Mouse (Mus musculus) heart, embryonic 12.5 days (tissue): ENCODE data around the gene Safb2. TPM values are rescaled to one million over a fixed set of nuclear protein-coding genes. Genes with fewer than 3 reads are reported as not detected.

Experiments
- ATAC-seq: fragments of 200-750 bp; cut with Nextera tagmentation; 2 replicates; pipeline ENCODE4 v1.8.0; 2017; ENCODE audit warnings: moderate TSS enrichment, moderate library complexity; ENCODE audit not compliant: insufficient number of reproducible peaks, low FRiP score
- H3K27ac ChIP-seq: fragments of 300-500 bp; sonication (generic); 2 replicates; pipeline ENCODE4 v1.5.1; 2016; ENCODE audit warnings: mild to moderate bottlenecking, moderate library complexity; ENCODE audit not compliant: poor library complexity, severe bottlenecking
- H3K27me3 ChIP-seq: fragments of 300-500 bp; sonication (generic); replicated peaks from 2 replicates; pipeline ENCODE4 v1.6.1; 2016; ENCODE audit warnings: mild to moderate bottlenecking, moderate library complexity
- H3K36me3 ChIP-seq: fragments of 300-500 bp; sonication (generic); 2 replicates; pipeline ENCODE4 v1.6.1; 2016; ENCODE audit warnings: mild to moderate bottlenecking, moderate library complexity
- H3K4me1 ChIP-seq: fragments of 300-500 bp; sonication (generic); replicated peaks from 2 replicates; pipeline ENCODE4 v1.6.1; 2016; ENCODE audit warnings: mild to moderate bottlenecking
- H3K4me2 ChIP-seq: fragments of 300-500 bp; sonication (generic); 2 replicates; pipeline ENCODE4 v1.6.1; 2016; ENCODE audit warnings: mild to moderate bottlenecking, moderate library complexity
- H3K4me3 ChIP-seq: fragments of 300-500 bp; sonication (generic); 2 replicates; pipeline ENCODE4 v1.5.1; 2016; ENCODE audit warnings: mild to moderate bottlenecking
- H3K9ac ChIP-seq: fragments of 300-500 bp; sonication (generic); 2 replicates; pipeline ENCODE4 v1.6.1; 2016; ENCODE audit warnings: mild to moderate bottlenecking, moderate library complexity
- H3K9me3 ChIP-seq: fragments of 300-500 bp; sonication (generic); replicated peaks from 2 replicates; pipeline ENCODE4 v1.6.1; 2016; ENCODE audit warnings: mild to moderate bottlenecking, moderate library complexity
- WGBS: fragments of 180-500 bp; shearing (Covaris S2); methylation state at CpG from one replicate; pipeline ENCODE4 v1.1.7; 2016; 5-methylcytosine and 5-hydroxymethylcytosine counted together
- polyA plus RNA-seq: library from polyadenylated mRNA; unstranded; fragments of >200 nt; fragmentation: Nextera tagmentation; extraction: Ambion mirVana; gene quantifications from 2 replicates; pipeline ENCODE4 v1.2.1, GENCODE M21; 2016

The Safb2 gene
- polyA plus RNA-seq, 1 experiment from 2014 or later = 61.1 TPM

DNA sequence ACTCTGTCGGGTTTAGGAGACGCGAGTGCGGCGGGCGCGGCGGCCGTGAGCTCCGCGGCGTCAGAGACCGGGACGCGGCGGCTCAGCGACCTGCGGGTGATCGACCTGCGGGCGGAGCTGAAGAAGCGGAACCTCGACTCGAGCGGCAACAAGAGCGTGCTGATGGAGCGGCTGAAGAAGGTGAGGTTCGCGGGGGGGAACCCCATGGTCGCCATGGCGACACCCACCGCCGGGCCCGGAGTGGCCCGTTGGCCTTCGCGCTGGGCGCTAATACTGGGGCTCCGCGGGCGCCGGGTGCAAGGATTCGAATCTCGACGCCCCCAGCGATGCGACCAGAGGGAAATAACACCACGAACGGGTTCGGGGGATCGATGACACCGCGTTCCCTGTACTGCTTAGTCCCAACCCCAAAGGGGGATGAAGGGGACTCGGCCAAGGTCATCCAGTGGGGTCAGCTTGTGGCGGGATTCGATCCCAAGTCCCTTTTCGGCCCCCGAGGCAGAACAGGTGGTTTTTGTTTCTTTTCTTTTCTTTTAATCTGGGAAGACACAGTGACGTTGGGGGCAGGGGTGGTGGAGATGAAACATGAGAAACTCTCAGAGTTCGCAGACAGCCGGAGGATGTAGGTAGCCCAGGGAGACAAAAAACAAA is 911 bp upstream of the Safb2 start:
- Histone ChIP-seq H3K9ac (peak overlapping the region; percentile 90), H3K27ac (peak overlapping the region; percentile 97), H3K4me1 (peaks cover 53% of the 10 kb centered on the region), H3K36me3 (peaks cover 66% of the 10 kb centered on the region), H3K4me2 (peak overlapping the region; percentile 84), H3K9me3 (no peaks in the 10 kb centered on the region), H3K27me3 (no peaks in the 10 kb centered on the region), H3K4me3 (peak overlapping the region; percentile 88)
- WGBS = under 1% methylated on average over 61 of the region's 61 CpGs
- ATAC-seq = 0 out of 2 replicates have a peak, but pooled peaks have one; percentile 24

DNA sequence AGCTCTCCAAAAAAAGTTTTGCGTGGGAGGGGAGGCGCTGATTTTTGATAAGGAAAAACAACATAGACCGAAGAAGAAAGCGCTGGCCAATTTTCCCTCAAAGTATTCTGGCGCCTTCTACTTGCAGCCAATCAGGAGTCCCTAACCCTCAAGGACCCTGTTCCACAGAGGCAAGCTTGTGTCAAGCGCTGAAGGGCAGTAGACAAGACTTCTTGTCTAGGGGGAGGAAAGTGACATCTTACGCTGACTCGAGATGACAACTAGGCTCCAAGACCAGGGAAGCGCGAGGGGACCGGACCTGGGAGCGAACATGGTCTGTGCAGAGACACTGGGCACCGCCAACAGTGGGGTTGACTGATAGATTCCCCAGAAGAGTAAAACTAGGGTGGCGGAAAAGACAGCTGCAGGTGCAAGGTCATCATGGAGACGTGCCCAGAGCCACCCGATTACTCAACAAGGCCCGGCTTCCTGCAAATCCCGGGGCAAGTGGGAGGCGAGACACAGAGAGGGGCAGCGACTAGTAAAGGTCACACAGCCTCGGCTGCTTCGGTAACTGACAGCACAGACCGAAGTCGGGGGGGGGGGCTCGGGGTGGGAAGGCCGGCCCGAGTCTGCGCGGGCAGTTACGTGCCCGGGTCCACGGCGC is 651 bp downstream of the Safb2 start:
- no peaks in the 10 kb centered on the region for H3K27me3 ChIP-seq
- H3K4me1 ChIP-seq = peaks cover 53% of the 10 kb centered on the region
- peak overlapping the region; percentile 88 for H3K4me3 ChIP-seq
- ATAC-seq = no peak; the same call in 1 of the 2 replicates
- under 1% methylated on average over 33 of the region's 33 CpGs for WGBS
- H3K36me3 ChIP-seq = peaks cover 66% of the 10 kb centered on the region
- peak overlapping the region; percentile 77 for H3K4me2 ChIP-seq
- H3K27ac ChIP-seq = peak overlapping the region; percentile 97
- peak overlapping the region; percentile 92 for H3K9ac ChIP-seq
- H3K9me3 ChIP-seq = no peaks in the 10 kb centered on the region

DNA sequence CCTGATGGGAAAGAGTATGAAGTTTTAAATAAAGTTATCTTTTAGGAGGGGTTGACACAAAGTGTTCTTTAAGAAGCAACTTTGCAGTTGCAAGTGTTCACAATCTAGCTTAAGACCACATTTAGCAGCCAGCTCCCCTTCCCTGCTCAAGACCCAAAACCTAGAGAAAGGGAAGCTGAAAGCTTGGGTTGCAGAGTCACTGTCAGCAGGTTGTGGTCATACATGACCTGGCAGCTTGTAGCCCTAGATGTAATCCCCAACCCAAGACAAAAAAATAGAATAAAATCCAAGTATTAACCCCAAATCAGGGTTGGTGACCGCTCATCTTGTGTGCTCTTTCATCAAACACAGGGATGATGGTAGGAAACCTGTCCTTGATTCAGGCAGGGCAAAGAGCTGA is 1.3 kb downstream of the Safb2 start:
- Histone ChIP-seq H3K9ac (peak overlapping the region; percentile 92), H3K9me3 (no peaks in the 10 kb centered on the region), H3K27me3 (no peaks in the 10 kb centered on the region), H3K4me1 (peaks cover 50% of the 10 kb centered on the region), H3K27ac (no peak overlapping the region; the same call in 1 of the 2 replicates), H3K36me3 (peaks cover 66% of the 10 kb centered on the region), H3K4me2 (peak overlapping the region; percentile 77), H3K4me3 (peak overlapping the region; percentile 88)
- WGBS = 82% methylated on average over 1 of the region's 1 CpGs
- no peak for ATAC-seq

DNA sequence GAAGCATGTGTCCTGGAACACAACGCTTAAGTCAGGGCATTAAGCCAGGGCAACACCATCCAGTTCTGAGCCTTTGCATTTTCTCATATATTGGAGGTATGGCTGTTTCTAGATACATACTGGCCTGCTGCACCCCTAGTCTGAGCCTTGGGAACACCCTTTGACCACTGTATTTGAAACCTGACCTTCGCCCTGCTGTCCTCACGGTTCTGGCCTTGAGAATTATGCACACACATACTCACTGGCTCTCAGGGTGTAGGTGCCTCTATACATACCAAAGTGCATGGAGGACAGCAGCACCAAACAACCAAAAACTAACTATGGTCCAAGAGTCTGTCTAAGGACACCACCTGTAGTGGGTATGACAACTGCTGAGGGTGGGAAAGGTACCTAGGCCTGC is 11.4 kb downstream of the Safb2 start:
- ATAC-seq = no peak
- no peak overlapping the region for H3K4me3 ChIP-seq
- no peak overlapping the region for H3K27ac ChIP-seq
- H3K27me3 ChIP-seq = no peaks in the 10 kb centered on the region
- H3K36me3 ChIP-seq = peaks cover 92% of the 10 kb centered on the region
- no peaks in the 10 kb centered on the region for H3K4me1 ChIP-seq
- no peak overlapping the region for H3K4me2 ChIP-seq
- WGBS = 98% methylated on average over 3 of the region's 3 CpGs
- no peak overlapping the region for H3K9ac ChIP-seq
- H3K9me3 ChIP-seq = no peaks in the 10 kb centered on the region

DNA sequence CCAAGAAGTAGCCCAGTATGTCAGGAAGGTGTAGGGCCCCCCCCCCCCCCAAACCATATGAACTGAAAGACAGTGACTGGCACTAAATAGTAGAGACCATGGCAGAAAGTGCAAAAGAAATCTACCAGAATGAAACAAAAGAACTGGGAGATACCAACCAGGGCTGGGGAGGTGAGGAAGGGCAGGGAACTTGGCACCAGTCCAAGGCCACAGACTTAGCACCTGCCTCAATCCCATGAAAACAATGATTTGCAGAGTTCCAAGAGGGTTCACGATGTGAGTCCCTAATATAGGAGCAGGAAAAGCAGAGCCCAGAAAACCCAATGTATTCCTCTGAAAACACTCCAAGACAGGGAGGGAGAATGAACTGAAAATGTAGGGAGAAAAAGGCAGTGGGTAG is 12.2 kb downstream of the Safb2 start:
- WGBS = 59% methylated on average over 1 of the region's 1 CpGs

DNA sequence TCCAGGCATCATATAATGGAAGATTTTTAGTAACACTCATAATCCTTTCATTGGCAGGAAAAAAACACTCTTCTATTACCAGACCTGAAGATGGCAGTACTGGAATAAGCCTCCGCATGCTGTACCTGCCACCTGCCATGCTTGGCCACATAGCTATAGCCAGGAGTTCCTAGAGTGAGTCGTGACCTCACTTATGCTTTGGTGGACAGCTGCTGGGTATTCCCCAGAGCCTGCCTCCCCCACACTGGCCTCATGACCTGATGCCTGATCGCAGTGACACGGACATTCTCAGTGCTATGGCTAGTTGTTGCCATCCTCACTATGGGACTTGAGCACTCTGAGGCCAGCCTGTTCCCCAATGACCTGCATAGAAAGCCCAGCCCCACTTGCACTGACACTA is 14.1 kb downstream of the Safb2 start:
- no peak for ATAC-seq
- Histone ChIP-seq H3K4me3 (no peak overlapping the region), H3K9ac (no peak overlapping the region), H3K4me2 (no peak overlapping the region), H3K27me3 (no peaks in the 10 kb centered on the region), H3K4me1 (no peaks in the 10 kb centered on the region), H3K9me3 (no peaks in the 10 kb centered on the region), H3K36me3 (peaks cover 96% of the 10 kb centered on the region), H3K27ac (no peak overlapping the region)
- 93% methylated on average over 4 of the region's 4 CpGs for WGBS

More for the DNA sequence above, 12.2 kb downstream of the Safb2 start:
- no peak for ATAC-seq
- Histone ChIP-seq H3K27ac (no peak overlapping the region), H3K4me2 (no peak overlapping the region), H3K4me3 (no peak overlapping the region), H3K36me3 (peaks cover 92% of the 10 kb centered on the region), H3K9ac (no peak overlapping the region), H3K4me1 (no peaks in the 10 kb centered on the region), H3K9me3 (no peaks in the 10 kb centered on the region), H3K27me3 (no peaks in the 10 kb centered on the region)

DNA sequence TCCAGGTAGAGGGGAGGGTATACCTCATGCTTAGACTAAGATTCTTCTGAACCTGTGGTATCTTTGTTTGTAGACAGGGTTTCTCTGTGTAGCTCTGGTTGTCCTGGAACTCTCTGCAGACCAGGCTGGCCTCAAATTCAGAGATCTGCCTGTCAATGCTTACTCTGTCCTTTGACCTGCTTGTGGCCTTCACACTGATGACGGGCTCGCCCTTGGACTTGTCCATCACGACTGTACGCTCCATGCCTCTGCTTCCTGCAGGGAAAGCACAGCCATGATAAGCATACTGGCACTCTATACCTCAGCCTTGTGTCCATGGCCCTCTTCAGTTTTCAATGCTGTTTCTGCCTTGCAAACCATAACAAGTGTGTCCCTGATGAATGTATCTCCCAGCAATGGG is 17.0 kb downstream of the Safb2 start:
- Histone ChIP-seq H3K4me3 (no peak overlapping the region), H3K27ac (no peak overlapping the region), H3K9ac (no peak overlapping the region), H3K4me2 (no peak overlapping the region), H3K27me3 (no peaks in the 10 kb centered on the region), H3K9me3 (no peaks in the 10 kb centered on the region), H3K4me1 (no peaks in the 10 kb centered on the region), H3K36me3 (peaks cover 98% of the 10 kb centered on the region)
- ATAC-seq = no peak
- WGBS = 90% methylated on average over 4 of the region's 4 CpGs

DNA sequence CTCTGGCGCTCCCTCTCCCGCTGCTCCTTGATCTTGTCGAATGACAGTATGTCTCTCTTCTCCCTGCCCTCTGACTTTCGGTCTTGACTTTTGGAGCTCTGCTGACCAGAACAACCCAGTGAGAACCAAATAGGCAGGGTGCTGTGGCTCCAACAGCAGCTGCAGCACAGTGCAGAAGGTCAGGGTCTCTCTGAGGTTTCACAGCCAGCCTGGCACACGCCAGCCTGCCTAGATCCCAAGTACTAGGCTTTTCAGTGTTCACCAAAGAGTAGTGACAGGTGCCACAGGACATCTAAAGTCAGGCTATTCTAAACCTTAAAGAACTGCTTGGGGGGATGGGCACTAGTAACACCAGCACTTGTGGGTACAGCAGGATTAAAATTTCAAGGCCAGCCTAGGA is 17.5 kb downstream of the Safb2 start:
- Histone ChIP-seq H3K9ac (no peak overlapping the region), H3K9me3 (no peaks in the 10 kb centered on the region), H3K4me2 (no peak overlapping the region), H3K27me3 (no peaks in the 10 kb centered on the region), H3K27ac (no peak overlapping the region), H3K4me3 (no peak overlapping the region), H3K36me3 (peaks cover 99% of the 10 kb centered on the region), H3K4me1 (no peaks in the 10 kb centered on the region)
- ATAC-seq = no peak
- 93% methylated on average over 5 of the region's 5 CpGs for WGBS

DNA sequence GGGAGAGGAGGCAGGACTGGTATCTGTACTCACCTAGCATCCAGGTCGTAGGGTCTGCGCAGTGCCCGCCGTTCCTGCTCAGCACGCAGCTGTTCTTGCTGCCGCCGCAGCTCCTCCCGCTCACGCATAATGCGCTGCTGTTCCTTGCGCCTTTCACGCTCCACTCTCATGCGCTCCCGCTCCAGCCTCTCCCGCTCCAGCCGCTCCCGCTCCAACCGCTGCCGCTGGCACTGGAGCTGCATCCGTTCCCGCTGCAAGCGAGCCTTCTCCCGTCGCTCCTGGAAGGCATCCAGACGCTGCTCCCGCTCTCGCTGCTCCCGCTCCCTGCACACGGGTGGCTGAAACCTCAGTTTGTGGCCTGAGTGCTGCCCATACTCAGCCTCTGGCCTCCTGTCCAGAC is 18.1 kb downstream of the Safb2 start:
- Histone ChIP-seq H3K4me1 (no peaks in the 10 kb centered on the region), H3K36me3 (peaks cover 99% of the 10 kb centered on the region), H3K4me2 (no peak overlapping the region), H3K27ac (no peak overlapping the region), H3K9ac (no peak overlapping the region), H3K4me3 (no peak overlapping the region), H3K27me3 (no peaks in the 10 kb centered on the region), H3K9me3 (no peaks in the 10 kb centered on the region)
- WGBS = 91% methylated on average over 29 of the region's 29 CpGs
- ATAC-seq = no peak

DNA sequence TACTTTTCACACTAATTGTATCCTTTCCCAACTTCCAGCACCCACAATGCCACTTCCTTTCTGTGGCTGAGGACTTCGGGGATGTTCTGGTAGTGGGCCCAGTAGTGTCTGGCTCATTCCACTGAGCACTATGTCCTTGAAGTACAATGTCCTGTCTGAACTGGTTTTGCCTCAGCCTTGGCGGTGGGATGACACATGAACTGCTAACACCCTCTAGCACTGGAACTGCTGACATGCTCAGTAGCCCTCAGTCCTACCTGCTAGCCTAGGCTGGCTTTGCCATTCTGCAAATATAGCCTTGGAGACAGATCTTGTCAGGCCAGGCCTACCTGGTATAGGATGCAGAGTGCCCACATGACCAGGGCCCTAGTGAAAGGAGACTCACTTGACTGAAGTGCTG is 22.5 kb downstream of the Safb2 start:
- H3K36me3 ChIP-seq = peaks cover 61% of the 10 kb centered on the region
- H3K4me3 ChIP-seq = no peak overlapping the region
- H3K4me1 ChIP-seq = no peaks in the 10 kb centered on the region
- no peak for ATAC-seq
- no peaks in the 10 kb centered on the region for H3K27me3 ChIP-seq
- H3K9ac ChIP-seq = no peak overlapping the region
- H3K9me3 ChIP-seq = no peaks in the 10 kb centered on the region
- no peak overlapping the region for H3K27ac ChIP-seq
- H3K4me2 ChIP-seq = no peak overlapping the region
- 91% methylated on average over 2 of the region's 2 CpGs for WGBS

DNA sequence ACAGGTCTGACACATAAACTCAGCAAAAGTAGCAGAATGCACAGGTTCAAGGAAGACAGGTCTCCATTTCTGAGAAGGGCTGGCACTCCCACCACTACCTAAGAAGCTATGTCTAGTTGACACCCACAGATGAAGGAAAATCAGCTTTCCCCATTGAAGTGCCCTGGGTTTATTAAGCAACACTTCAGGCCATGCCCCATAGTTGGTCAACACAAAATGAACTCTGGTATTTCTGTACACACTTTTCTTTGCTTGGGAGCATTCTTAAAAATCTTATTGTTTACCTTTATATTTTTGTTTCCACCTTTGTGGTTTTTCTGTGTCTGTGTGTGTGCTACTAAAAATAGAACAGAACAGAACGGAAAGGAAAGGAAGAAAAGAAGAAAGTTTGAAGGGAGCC is 24.3 kb downstream of the Safb2 start:
- no peaks in the 10 kb centered on the region for H3K9me3 ChIP-seq
- H3K36me3 ChIP-seq = peaks cover 43% of the 10 kb centered on the region
- H3K27me3 ChIP-seq = no peaks in the 10 kb centered on the region
- no peak overlapping the region for H3K9ac ChIP-seq
- WGBS = 62% methylated on average over 1 of the region's 1 CpGs
- no peak overlapping the region for H3K4me2 ChIP-seq
- ATAC-seq = no peak
- H3K4me3 ChIP-seq = no peak overlapping the region
- H3K27ac ChIP-seq = no peak overlapping the region
- H3K4me1 ChIP-seq = no peaks in the 10 kb centered on the region

DNA sequence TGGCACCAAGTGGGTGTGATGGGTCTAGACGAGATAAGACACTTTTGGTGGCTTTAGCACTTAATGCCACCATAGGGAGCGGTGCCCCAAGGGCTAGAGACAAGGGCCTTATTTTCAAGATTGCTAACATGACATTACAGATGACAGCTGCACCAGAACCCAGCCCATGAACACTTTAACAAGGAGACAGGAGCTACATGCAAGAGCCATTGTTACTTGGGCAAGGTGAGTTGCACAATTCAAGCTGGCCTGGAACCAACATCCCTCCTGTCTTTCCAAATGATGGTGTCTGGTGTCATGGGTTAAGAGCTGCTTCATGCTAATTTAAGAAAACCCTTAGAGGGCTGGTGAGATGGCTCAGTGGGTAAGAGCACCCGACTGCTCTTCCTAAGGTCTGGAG is 25.0 kb downstream of the Safb2 start:
- Histone ChIP-seq H3K4me3 (no peak overlapping the region), H3K4me1 (no peaks in the 10 kb centered on the region)
- no peak for ATAC-seq

More for the DNA sequence above, 25.0 kb downstream of the Safb2 start:
- peaks cover 36% of the 10 kb centered on the region for H3K36me3 ChIP-seq
- WGBS = 65% methylated on average over 3 of the region's 3 CpGs
- H3K4me2 ChIP-seq = no peak overlapping the region
- no peak overlapping the region for H3K9ac ChIP-seq
- H3K9me3 ChIP-seq = no peaks in the 10 kb centered on the region
- H3K27ac ChIP-seq = no peak overlapping the region
- no peaks in the 10 kb centered on the region for H3K27me3 ChIP-seq
